Mouse (Mus musculus): ENCODE measurements around the gene Acat3.
"Not testable (repeated sequence)": the region's sequence is repeated elsewhere in the genome, so short reads cannot be mapped to it uniquely, and the experiment has no call there.

Acat3 gene

GRCm38 (mm10) chr17:12916588-12917380, 23.6 kb downstream of the Acat3 start:
- peak in 1 of 2 experiments; percentile 23 for DNase-seq (ENCODE audit: low spot score in 2 of 2)

DNA sequence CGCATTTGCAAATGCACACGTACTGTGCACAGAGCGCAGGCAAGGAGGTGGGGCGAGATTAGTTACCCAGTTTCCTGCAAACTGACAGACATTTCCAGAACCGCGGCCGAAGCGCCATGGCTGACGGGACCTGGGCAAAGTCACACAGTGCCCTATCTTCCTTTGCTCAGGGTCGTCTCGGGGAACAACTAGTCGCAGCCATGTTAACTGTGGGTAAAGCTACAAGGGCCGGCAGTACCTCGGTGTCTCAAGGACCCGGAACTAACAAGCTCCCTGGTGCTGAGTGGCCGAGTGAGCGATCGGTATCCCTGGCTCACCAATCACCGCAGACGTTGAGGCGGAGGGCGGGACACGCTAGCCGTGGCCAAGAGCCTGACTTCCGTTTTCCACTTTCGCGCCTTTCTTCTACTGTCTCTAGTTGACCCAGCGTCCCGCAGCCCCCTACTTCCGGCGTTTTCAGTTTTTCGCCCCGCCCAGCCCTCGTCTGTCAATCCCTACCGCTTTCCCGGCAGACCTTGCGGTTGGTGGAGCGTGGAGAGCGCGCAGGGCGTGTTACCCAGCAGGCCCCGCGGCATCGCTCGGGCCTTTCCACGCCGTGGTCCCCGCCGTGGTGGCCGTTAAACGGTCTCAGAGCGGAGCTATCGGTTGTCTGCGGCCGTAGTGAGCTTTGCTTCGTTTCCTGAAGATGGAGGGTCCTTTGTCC, 24.4 kb downstream of the Acat3 start, which contains the start of gene Mrpl18:
Mrpl18 (minus strand) TSS at position 465 of the 703 bp plus-strand sequence.
- DNase-seq (ENCODE audit: low spot score in 2 of 2) = peak; percentile 99

DNA sequence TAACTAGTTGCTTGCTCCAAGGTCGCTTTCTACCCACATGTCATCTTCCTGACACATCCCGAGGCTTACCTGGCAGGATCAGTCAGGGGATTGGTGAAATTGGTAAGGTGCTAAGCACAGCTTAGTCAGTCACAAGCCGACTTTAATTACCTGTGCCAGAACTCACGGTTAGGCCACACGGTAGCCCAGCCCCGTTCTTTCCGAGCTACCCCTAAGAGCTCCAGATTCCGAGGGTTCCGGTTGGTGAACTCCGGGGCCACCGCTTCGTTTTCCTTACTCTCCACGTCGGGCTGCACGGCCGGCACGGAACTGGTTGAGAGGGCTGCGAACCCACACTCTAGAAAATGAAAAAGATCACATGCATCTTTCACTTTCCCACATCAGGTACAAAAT, 24.9 kb downstream of the Acat3 start, which contains the start of gene Tcp1:
Tcp1 (plus strand) TSS at position 214 of the 393 bp plus-strand sequence.
- peak in 1 of 2 experiments; percentile 1 for DNase-seq (ENCODE audit: low spot score in 2 of 2)

- DNase-seq (ENCODE audit: low spot score in 2 of 2) = no peak
Observed at GRCm38 (mm10) chr17:12910391-12910790, 30.0 kb downstream of the Acat3 start.

DNA sequence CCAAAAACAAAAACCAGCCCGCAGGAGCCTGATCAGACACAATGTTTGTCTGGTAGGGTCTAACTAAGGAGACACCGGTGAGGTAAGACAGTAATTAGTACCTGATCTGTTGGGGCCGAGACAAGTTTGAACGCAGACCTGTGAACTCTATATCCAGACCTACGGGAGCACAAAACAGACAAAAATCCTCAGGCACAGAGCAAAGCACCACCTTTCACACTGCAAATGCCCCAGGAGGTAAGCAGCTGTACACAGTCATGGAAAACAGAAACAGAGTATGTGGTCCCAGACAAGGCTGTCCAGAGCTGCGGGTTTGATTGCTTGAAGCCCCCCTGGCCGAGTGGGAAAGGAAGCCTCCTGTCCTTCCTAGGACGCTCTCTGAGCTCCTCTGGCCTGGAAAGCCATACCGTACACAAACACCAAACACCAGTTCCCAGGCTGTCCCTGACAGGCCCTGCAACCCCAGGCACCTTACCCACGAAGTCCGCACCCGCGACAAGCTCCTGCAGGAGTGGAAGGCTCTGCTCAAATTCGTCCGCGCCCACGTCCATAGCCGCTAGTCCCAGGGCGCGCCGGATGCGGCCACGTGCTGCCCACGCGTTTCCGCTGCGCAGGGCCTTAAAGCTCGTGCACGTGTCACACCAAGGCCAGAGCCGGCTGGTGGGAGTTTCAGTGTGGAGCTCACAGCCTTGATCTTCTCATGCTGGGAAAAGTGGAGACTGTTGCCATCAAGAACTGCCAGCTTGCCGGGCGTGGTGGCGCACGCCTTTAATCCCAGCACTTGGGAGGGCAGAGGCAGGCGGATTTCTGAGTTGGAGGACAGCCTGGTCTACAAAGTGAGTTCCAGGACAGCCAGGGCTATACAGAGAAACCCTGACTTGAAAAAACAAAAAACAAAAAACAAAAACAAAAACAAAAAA, 30.8 kb downstream of the Acat3 start, which contains the start of gene Pnldc1:
Pnldc1 (minus strand) TSS at position 870 of the 920 bp plus-strand sequence.
- no peak for DNase-seq (ENCODE audit: low spot score in 2 of 2)

DNA sequence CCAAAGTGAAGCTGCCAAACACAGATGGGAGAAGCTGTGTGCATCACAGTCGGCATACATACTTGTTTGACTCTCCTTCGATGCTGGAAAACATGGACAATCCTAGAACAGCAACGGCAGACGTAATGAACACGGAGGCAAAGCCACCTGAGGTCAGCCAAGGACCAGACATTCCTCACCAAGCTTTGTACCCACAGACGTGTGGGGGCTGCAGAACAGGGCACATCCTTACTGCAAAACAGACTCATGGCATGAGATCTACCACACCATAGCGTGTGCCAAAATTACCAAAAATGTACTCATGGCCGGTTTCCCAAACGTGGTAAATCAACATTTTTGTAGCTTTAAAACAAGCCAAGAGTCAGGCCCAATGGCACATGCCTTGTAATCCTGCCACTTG, 34.0 kb downstream of the Acat3 start:
- no peak for DNase-seq (ENCODE audit: low spot score in 2 of 2)

- DNase-seq (ENCODE audit: low spot score in 2 of 2) = no peak
Observed at GRCm38 (mm10) chr17:12905810-12906209, 34.6 kb downstream of the Acat3 start.

DNA sequence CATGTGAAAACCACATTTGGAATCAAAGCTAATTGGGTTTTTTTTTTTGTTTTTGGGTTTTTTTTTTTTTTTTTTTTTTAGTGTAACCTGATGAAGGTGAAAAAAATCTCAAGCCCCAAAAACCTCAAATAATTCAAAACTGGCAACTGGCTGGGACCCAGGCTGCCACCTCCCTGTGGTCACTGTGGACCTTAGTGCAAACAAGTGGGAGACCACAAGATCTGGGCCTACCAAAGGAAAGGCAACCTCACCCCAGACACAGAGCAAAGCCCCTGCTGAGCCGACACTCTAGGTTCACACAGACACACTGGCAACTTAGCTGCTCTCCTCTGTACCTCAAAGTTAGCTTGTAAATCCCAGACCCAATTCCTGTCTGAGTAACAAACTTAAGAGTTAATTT, 36.1 kb downstream of the Acat3 start:
- peak in 1 of 2 experiments; percentile 4 for DNase-seq (ENCODE audit: low spot score in 2 of 2)

DNA sequence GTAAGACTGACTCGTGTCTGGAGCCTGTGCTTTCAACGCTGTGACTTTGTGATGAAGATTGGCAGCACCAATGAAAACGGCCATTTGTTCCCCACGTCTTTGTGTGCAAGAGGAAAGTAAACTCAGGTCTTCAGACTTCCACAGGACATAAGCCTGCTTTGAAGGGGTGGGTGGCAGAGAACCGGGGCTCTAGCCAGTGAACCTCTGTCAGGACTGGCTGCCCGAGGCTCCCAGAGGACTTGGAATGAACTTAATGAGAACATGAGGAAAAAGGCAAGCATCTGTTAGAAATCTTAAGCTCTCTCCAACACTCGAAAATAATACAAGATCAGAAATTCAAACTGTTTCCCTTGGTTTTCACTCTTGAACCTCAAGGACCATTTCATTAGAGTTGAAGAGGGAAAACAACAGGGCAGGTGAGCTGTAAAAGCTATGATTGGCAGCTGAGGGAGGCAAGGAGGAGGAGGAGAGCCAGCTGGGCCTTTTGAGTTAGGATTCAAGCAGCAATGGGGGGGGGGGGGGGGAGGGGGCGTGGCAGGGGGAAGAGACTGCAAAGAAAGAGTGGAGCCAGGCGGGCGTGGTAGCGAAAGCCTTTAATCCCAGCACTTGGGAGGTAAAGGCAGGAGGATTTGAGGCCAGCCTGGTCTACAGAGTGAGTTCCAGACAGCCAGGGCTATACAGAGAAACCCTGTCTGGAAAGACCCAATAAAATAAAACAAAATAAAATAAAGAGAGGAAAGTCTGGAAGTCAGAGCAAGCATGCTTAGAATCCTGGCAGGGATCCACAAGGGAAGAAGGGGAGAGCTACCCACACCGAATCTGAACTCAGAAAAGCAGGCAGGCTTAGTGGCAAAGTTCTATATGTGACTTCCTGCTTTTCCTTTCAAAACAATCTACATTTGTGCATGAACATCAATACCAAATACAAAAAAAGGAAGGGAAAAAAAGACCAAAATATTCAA, 36.7 kb downstream of the Acat3 start:
- DNase-seq (ENCODE audit: low spot score in 2 of 2) = no peak

- DNase-seq (ENCODE audit: low spot score in 2 of 2) = no peak
Observed at GRCm38 (mm10) chr17:12902291-12902690, 38.1 kb downstream of the Acat3 start.

DNA sequence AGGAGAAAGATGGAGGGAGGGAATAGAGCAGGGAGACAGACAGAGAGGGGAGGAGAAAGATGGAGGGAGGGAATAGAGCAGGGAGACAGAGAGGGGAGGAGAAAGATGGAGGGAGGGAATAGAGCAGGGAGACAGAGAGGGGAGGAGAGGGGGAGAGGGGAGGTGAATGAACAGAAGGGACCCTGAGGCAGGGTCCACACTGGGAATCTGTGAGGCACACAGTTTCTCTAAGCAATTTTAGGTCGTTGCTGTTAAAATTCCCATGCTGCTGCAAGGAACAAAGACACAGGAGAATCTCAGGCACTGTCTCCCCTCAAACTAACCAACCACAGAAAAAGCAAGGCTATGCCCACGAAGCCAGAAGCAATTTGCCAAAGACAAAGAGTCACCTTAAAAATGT, 41.8 kb downstream of the Acat3 start:
- not testable (repeated sequence) for DNase-seq (ENCODE audit: low spot score in 2 of 2)

DNA sequence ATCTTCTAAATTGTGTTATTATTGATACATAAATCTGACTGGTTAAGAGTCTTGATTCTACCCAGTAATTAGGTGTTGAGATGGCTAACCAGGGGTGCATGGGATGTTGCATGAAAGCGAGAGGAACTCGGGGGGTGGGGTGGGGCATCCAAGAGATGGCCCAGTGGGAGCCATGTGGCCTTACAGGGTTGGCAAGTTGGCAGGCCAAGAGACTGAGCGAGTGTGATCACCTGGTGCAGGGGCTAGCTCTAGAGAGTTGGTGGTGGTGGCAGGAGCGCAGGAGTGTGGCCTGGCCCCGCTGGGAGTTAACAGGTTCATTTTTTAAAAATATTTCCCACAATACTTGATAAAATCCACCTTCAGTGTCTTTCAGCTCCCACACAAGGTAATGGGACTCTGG, 42.7 kb downstream of the Acat3 start:
- DNase-seq (ENCODE audit: low spot score in 2 of 2) = no peak

GRCm38 (mm10) chr17:12892033-12892432, 48.4 kb downstream of the Acat3 start:
- DNase-seq (ENCODE audit: low spot score in 2 of 2) = no peak

- no peak for DNase-seq (ENCODE audit: low spot score in 2 of 2)
Observed at GRCm38 (mm10) chr17:12891054-12891453, 49.3 kb downstream of the Acat3 start.

DNA sequence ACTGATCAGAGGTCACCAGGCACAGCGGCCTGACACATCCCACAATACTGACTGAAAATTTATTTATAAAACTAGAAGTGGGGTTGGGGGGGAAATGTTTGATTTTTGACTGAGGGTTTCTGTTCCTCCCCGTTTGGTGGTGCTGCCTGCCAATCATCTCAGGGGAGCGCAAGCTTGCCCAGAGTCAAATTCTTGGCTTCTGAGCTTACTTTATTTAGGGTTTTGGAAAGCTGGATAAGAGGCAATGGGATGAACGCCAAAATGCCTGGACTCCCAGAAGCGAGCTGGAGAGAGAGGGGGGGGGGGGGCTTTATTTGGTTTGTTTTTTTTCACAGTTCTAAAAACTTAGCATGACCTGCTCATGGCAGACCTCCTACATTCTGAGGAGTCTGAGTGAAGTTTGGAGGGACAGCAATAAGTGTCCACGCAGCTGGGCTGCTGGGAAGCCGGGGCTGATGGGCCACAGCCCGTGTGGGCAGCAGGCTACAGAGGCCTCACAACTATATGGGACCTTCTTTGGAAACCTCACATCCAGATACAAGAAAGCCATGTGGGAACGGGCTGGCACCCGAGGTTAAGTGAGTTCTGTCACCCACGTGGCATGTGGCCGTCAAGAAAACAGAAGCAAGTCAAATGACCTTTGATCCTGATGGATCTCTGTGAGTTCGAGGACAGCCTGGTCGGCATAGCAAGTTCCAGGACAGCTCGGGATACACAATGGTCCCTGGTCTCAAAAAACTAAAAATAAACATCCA, 53.2 kb downstream of the Acat3 start:
- no peak for DNase-seq (ENCODE audit: low spot score in 2 of 2)

GRCm38 (mm10) chr17:12886620-12887019, 53.8 kb downstream of the Acat3 start:
- DNase-seq (ENCODE audit: low spot score in 2 of 2) = no peak

- no peak for DNase-seq (ENCODE audit: low spot score in 2 of 2)
Observed at GRCm38 (mm10) chr17:12881216-12881615, 59.2 kb downstream of the Acat3 start.

DNA sequence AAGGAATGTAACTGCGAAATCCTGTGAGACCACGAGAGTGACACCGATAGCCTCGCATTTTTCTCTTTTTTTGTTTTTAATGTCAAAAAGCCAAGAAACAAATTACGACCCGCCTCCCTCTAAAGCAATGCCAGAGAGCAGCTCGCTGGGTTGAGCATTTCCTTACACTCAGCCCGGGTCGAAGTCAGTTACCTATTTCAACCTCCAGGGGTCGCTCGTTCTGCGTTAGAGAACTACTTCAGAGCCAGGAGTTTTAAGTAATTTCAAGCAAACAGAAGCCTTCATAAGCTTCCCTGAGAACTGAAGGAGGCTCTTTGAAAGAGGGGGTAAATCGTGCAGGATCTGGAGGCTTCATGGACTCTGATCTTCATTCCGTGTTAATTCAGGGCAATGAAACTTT, 60.2 kb downstream of the Acat3 start:
- DNase-seq (ENCODE audit: low spot score in 2 of 2) = peak; percentile 66 to 76

GRCm38 (mm10) chr17:12875734-12876133, 64.7 kb downstream of the Acat3 start, which contains the start of gene Mrgprh:
Mrgprh (plus strand) TSS chr17:12876034.
- no peak for DNase-seq (ENCODE audit: low spot score in 2 of 2)
